Mouse (Mus musculus) ES-E14 (cell line): Measurements from ENCODE around the gene Unc45a.

Source experiments
- CHD2 ChIP-seq: IDR thresholded peaks from 2 replicates; pipeline ENCODE4 v1.6.1; 2014; ENCODE audit warnings: mild to moderate bottlenecking, low read depth, low read length, inconsistent platforms
- HCFC1 ChIP-seq: IDR thresholded peaks from 2 replicates; pipeline ENCODE4 v1.6.1; 2012; ENCODE audit warnings: low read length, inconsistent platforms, borderline replicate concordance; ENCODE audit not compliant: insufficient read depth
- MAFK ChIP-seq: IDR thresholded peaks from 2 replicates; pipeline ENCODE4 v1.6.1; 2014; ENCODE audit warnings: mild to moderate bottlenecking, low read depth, low read length, inconsistent platforms; ENCODE audit not compliant: insufficient read depth
- ZC3H11A ChIP-seq: IDR thresholded peaks from 2 replicates; pipeline ENCODE4 v1.6.1; 2012; ENCODE audit warnings: low read depth, mild to moderate bottlenecking, inconsistent platforms, low read length, borderline replicate concordance

- TF ChIP-seq CHD2 (no peak), MAFK (no peak), HCFC1 (no peak), ZC3H11A (no peak)
Observed at GRCm38 (mm10) chr7:80369967-80370431, 29.2 kb upstream of the Unc45a start.
